Mouse (Mus musculus): ENCODE measurements around the gene Krtap31-2. TPM values are rescaled to one million over a fixed set of nuclear protein-coding genes. Genes with fewer than 3 reads are reported as not detected.
A peak's percentile ranks its signal among the peaks of the same experiment; 100 is the strongest.

Gene Krtap31-2
- total and polyA plus RNA-seq, 2 experiments from 2014 or later, result not detected

DNA sequence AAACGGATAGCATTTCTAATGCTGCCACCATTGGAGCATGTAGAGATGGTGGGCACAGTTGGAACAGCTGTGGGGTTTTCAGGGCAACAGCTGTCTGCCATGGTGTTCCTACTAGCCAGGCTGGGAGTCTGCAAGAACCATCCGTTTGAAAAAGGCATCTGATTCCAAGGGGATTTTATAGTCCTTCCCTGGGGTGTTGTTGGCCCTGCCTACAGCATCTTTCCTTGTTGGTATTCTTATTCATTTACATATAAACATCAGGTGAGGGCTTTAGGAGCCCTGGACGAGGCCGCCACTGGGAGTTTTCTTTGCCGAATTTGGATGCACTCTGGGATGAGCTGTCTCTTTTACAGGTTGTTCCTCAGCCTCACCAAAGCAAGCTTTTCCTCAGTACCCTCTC lies 42.9 kb downstream of the Krtap31-2 start, which contains the start of gene Krtap29-1:
Krtap29-1 (minus strand) TSS at position 101 of the 400 bp plus-strand sequence.
- Histone ChIP-seq H3K9ac (replicated peaks; ENCODE audit: low read length) (no peak within 1 kb of the TSS), H3K27me3 (ENCODE audit: insufficient read depth, low read length) (no peaks in the 10 kb centered on the region), H3K27ac (no peak within 1 kb of the TSS), H3K4me1 (ENCODE audit: insufficient read depth, low read length) (0 out of 2 replicates have a peak, but pooled peaks cover 4% of the 10 kb centered on the region), H3K9me3 (ENCODE audit: low read length) (no peaks in the 10 kb centered on the region), H3K36me3 (ENCODE audit: insufficient read depth, low read length) (no peaks in the 10 kb centered on the region), H3K4me3 (ENCODE audit: low read length) (no peak within 1 kb of the TSS), H3K4me2 (ENCODE audit: low read depth, low read length) (no peak within 1 kb of the TSS)
- no peak for ATAC-seq
- no peak for TF ChIP-seq CTCF (IDR thresholded peaks at IDR 0.05; ENCODE audit: low read depth)
- 67% methylated on average over 5 of the region's 5 CpGs for WGBS
- DNase-seq (ENCODE audit: low spot score), result no peak

DNA sequence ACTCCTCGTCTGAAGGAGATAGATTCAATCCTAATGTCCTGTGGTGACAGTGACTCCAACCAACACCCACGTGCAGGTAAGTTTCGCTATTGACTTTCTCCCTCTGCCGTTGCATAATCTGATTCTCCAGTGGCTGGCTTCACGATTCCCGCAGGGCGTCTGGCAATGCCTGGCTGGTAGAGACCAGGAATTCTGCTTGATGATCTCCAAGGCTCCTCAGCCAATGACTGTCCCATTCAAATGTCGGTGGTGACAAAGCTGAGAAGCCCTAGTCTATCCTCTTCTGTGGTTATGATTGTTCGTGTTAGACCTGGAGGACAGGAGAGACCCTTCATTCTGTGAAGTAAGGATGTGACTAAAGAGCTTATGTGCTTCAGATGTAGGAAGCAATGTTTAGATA lies 46.6 kb downstream of the Krtap31-2 start:
- 88% methylated on average over 9 of the region's 9 CpGs for WGBS
- DNase-seq (ENCODE audit: low spot score), result no peak
- no peaks in the 10 kb centered on the region for H3K27me3 ChIP-seq (ENCODE audit: insufficient read depth, low read length)
- TF ChIP-seq CTCF (IDR thresholded peaks at IDR 0.05; ENCODE audit: low read depth), result no peak
- no peak overlapping the region for H3K4me3 ChIP-seq (ENCODE audit: low read length)
- H3K9ac ChIP-seq (replicated peaks; ENCODE audit: low read length), result no peak overlapping the region
- no peaks in the 10 kb centered on the region for H3K36me3 ChIP-seq (ENCODE audit: insufficient read depth, low read length)
- H3K27ac ChIP-seq, result no peak overlapping the region
- no peak for ATAC-seq
- no peaks in the 10 kb centered on the region for H3K9me3 ChIP-seq (ENCODE audit: low read length)
- no peak overlapping the region for H3K4me2 ChIP-seq (ENCODE audit: low read depth, low read length)
- H3K4me1 ChIP-seq (ENCODE audit: insufficient read depth, low read length), result 0 out of 2 replicates have a peak, but pooled peaks cover 4% of the 10 kb centered on the region

DNA sequence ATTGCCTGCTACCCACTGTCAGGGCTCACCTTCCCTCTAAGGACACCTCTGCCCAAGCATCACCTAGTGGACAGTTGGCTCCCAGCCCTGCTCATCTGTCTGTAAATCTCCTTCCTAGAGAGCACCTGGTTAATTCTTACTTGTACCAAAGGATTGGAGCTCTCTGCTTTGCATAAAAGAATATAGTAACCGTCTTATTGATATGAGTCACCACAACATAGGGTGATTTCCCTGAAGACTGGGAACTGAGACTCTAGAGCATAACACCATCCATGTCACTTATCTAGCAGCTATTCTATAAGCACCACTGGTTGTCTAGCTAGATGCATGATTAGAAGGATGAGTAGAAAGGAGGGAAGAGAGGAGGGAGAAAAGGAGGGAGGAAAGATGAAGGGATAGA lies 47.4 kb downstream of the Krtap31-2 start:
- H3K4me3 ChIP-seq (ENCODE audit: low read length), result no peak overlapping the region
- no peak for ATAC-seq
- 98% methylated on average over 1 of the region's 1 CpGs for WGBS
- TF ChIP-seq CTCF (IDR thresholded peaks at IDR 0.05; ENCODE audit: low read depth), result no peak
- H3K27ac ChIP-seq, result no peak overlapping the region
- no peak overlapping the region for H3K9ac ChIP-seq (replicated peaks; ENCODE audit: low read length)
- H3K27me3 ChIP-seq (ENCODE audit: insufficient read depth, low read length), result no peaks in the 10 kb centered on the region
- no peak for DNase-seq (ENCODE audit: low spot score)
- H3K4me2 ChIP-seq (ENCODE audit: low read depth, low read length), result no peak overlapping the region
- no peaks in the 10 kb centered on the region for H3K36me3 ChIP-seq (ENCODE audit: insufficient read depth, low read length)
- 0 out of 2 replicates have a peak, but pooled peaks cover 2% of the 10 kb centered on the region for H3K4me1 ChIP-seq (ENCODE audit: insufficient read depth, low read length)
- no peaks in the 10 kb centered on the region for H3K9me3 ChIP-seq (ENCODE audit: low read length)

DNA sequence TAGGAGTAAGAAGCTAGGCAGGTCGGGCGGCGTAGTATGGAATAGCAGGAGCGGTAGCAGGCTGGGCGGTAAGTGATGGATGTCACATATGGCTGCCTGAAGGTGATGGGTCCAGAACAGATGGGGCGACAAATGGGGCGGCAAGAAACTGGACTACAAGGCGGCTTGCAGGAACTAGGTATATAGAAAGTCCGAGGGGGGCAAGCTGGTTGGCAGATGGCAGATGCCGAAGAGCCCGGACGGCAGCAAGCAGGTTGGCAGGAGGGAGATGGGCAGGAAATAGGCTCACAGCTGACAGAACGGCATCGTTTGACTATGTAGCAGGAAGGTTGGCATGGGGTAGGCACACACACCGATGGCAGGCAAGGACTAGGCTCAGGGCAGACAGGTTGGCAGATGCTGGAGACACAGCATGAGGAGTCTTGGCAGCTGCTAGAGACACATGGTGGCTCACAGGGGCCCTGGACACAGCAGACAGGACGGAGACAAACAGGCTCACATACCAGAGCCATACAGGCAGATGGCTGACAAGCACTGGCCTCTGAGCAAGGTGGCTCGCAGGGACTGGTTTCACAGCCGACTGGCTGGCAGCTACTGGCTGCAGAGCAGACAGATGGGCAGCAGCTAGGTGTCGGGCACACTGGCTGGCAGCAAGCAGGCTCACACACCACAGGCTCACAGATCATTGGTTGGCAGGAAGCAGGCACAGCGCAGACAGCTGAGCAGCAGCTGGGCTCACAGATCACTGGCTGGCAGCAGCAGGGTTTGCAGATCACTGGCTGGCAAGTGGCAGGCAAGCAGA lies 49.4 kb downstream of the Krtap31-2 start:
- Histone ChIP-seq H3K4me3 (ENCODE audit: low read length) (no peak overlapping the region), H3K27ac (peak overlapping the region; percentile 46), H3K9ac (replicated peaks; ENCODE audit: low read length) (no peak overlapping the region), H3K27me3 (ENCODE audit: insufficient read depth, low read length) (no peaks in the 10 kb centered on the region), H3K4me1 (ENCODE audit: insufficient read depth, low read length) (no peaks in the 10 kb centered on the region), H3K9me3 (ENCODE audit: low read length) (no peaks in the 10 kb centered on the region), H3K4me2 (ENCODE audit: low read depth, low read length) (no peak overlapping the region), H3K36me3 (ENCODE audit: insufficient read depth, low read length) (no peaks in the 10 kb centered on the region)
- peak; percentile 94 for ATAC-seq
- 46% methylated on average over 20 of the region's 20 CpGs for WGBS
- TF ChIP-seq CTCF (IDR thresholded peaks at IDR 0.05; ENCODE audit: low read depth), result no peak
- DNase-seq (ENCODE audit: low spot score), result peak; percentile 77

DNA sequence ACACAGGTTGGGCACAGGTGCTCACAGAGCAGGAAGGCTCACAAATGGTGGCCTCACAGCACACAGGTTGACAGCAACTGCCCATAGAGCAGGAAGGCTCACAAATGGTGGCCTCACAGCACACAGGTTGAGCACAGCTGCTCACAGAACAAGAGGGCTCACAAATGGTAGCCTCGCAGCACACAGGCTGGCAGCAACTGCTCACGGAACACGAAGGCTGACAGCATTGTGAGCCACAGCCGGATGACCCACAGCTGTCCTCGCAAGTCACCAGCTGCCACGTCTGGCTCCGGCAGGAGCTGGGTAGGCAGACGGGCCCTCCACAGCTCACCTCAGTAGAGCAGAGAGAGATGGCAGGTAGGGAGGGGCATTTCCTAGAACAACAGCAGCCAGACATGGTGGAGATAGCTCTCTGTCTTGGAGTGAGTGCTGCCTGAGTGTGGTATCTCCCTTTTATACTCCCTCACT lies 50.1 kb downstream of the Krtap31-2 start, which contains the start of gene Krtap16-1:
Krtap16-1 (minus strand) TSS at position 418 of the 468 bp plus-strand sequence.
- H3K36me3 ChIP-seq (ENCODE audit: insufficient read depth, low read length), result no peaks in the 10 kb centered on the region
- no peaks in the 10 kb centered on the region for H3K27me3 ChIP-seq (ENCODE audit: insufficient read depth, low read length)
- DNase-seq (ENCODE audit: low spot score), result peak; percentile 8
- H3K4me3 ChIP-seq (ENCODE audit: low read length), result no peak within 1 kb of the TSS
- ATAC-seq, result 0 out of 2 replicates have a peak, but pooled peaks have one; percentile 19
- no peaks in the 10 kb centered on the region for H3K9me3 ChIP-seq (ENCODE audit: low read length)
- WGBS, result 62% methylated on average over 8 of the region's 8 CpGs
- H3K4me1 ChIP-seq (ENCODE audit: insufficient read depth, low read length), result no peaks in the 10 kb centered on the region
- no peak within 1 kb of the TSS for H3K9ac ChIP-seq (replicated peaks; ENCODE audit: low read length)
- H3K27ac ChIP-seq, result peak within 1 kb of the TSS; percentile 46
- no peak for TF ChIP-seq CTCF (IDR thresholded peaks at IDR 0.05; ENCODE audit: low read depth)
- no peak within 1 kb of the TSS for H3K4me2 ChIP-seq (ENCODE audit: low read depth, low read length)

Other genes starting within 250 kb of the Krtap31-2 start
Only the 30 nearest of the 32 such genes appear.
- not detected in 2 replicates for gene Gm14180, start 202.0 kb upstream of the Krtap31-2 start, total RNA-seq (2014; rRNA removed)
- gene Gm14180, start 202.0 kb upstream of the Krtap31-2 start, polyA plus RNA-seq (2015; fragmentation: Nextera tagmentation; extraction: Ambion mirVana), result not detected in 2 replicates
- not detected in 2 replicates for gene Gm11595, start 163.4 kb upstream of the Krtap31-2 start, total RNA-seq (2014; rRNA removed)
- not detected in 2 replicates for gene Gm11595, start 163.4 kb upstream of the Krtap31-2 start, polyA plus RNA-seq (2015; fragmentation: Nextera tagmentation; extraction: Ambion mirVana)
- gene Krtap4-8, start 155.6 kb upstream of the Krtap31-2 start, total RNA-seq (2014; rRNA removed), result not detected in 2 replicates
- not detected in 2 replicates for gene Krtap4-8, start 155.6 kb upstream of the Krtap31-2 start, polyA plus RNA-seq (2015; fragmentation: Nextera tagmentation; extraction: Ambion mirVana)
- not detected in 2 replicates for gene Krtap4-9, start 151.1 kb upstream of the Krtap31-2 start, total RNA-seq (2014; rRNA removed)
- not detected in 2 replicates for gene Krtap4-9, start 151.1 kb upstream of the Krtap31-2 start, polyA plus RNA-seq (2015; fragmentation: Nextera tagmentation; extraction: Ambion mirVana)
- gene Gm11596, start 142.8 kb upstream of the Krtap31-2 start, total RNA-seq (2014; rRNA removed), result not detected in 2 replicates
- not detected in 2 replicates for gene Gm11596, start 142.8 kb upstream of the Krtap31-2 start, polyA plus RNA-seq (2015; fragmentation: Nextera tagmentation; extraction: Ambion mirVana)
- not detected in 2 replicates for gene Gm11569, start 137.4 kb upstream of the Krtap31-2 start, total RNA-seq (2014; rRNA removed)
- gene Gm11569, start 137.4 kb upstream of the Krtap31-2 start, polyA plus RNA-seq (2015; fragmentation: Nextera tagmentation; extraction: Ambion mirVana), result not detected in 2 replicates
- not detected in 2 replicates for gene Gm11554, start 131.8 kb upstream of the Krtap31-2 start, total RNA-seq (2014; rRNA removed)
- not detected in 2 replicates for gene Gm11554, start 131.8 kb upstream of the Krtap31-2 start, polyA plus RNA-seq (2015; fragmentation: Nextera tagmentation; extraction: Ambion mirVana)
- not detected in 2 replicates for gene Krtap4-13, start 126.4 kb upstream of the Krtap31-2 start, total RNA-seq (2014; rRNA removed)
- gene Krtap4-13, start 126.4 kb upstream of the Krtap31-2 start, polyA plus RNA-seq (2015; fragmentation: Nextera tagmentation; extraction: Ambion mirVana), result not detected in 2 replicates
- not detected in 2 replicates for gene Gm11564, start 120.6 kb upstream of the Krtap31-2 start, total RNA-seq (2014; rRNA removed)
- not detected in 2 replicates for gene Gm11564, start 120.6 kb upstream of the Krtap31-2 start, polyA plus RNA-seq (2015; fragmentation: Nextera tagmentation; extraction: Ambion mirVana)
- gene 2300003K06Rik, start 98.2 kb upstream of the Krtap31-2 start, total RNA-seq (2014; rRNA removed), result not detected in 2 replicates
- gene 2300003K06Rik, start 98.2 kb upstream of the Krtap31-2 start, polyA plus RNA-seq (2015; fragmentation: Nextera tagmentation; extraction: Ambion mirVana), result not detected in 2 replicates
- gene Krtap4-16, start 84.7 kb upstream of the Krtap31-2 start, total RNA-seq (2014; rRNA removed), result not detected in 2 replicates
- not detected in 2 replicates for gene Krtap4-16, start 84.7 kb upstream of the Krtap31-2 start, polyA plus RNA-seq (2015; fragmentation: Nextera tagmentation; extraction: Ambion mirVana)
- gene Gm11568, start 78.4 kb upstream of the Krtap31-2 start, total RNA-seq (2014; rRNA removed), result not detected in 2 replicates
- not detected in 2 replicates for gene Gm11568, start 78.4 kb upstream of the Krtap31-2 start, polyA plus RNA-seq (2015; fragmentation: Nextera tagmentation; extraction: Ambion mirVana)
- not detected in 2 replicates for gene Gm11559, start 71.8 kb upstream of the Krtap31-2 start, total RNA-seq (2014; rRNA removed)
- gene Gm11559, start 71.8 kb upstream of the Krtap31-2 start, polyA plus RNA-seq (2015; fragmentation: Nextera tagmentation; extraction: Ambion mirVana), result not detected in 2 replicates
- gene Krtap9-1, start 62.9 kb upstream of the Krtap31-2 start, total RNA-seq (2014; rRNA removed), result not detected in 2 replicates
- gene Krtap9-1, start 62.9 kb upstream of the Krtap31-2 start, polyA plus RNA-seq (2015; fragmentation: Nextera tagmentation; extraction: Ambion mirVana), result not detected in 2 replicates
- gene Gm11567, start 57.1 kb upstream of the Krtap31-2 start, total RNA-seq (2014; rRNA removed), result not detected in 2 replicates
- not detected in 2 replicates for gene Gm11567, start 57.1 kb upstream of the Krtap31-2 start, polyA plus RNA-seq (2015; fragmentation: Nextera tagmentation; extraction: Ambion mirVana)
- gene Krtap31-1, start 28.4 kb upstream of the Krtap31-2 start, total RNA-seq (2014; rRNA removed), result not detected in 2 replicates
- gene Krtap31-1, start 28.4 kb upstream of the Krtap31-2 start, polyA plus RNA-seq (2015; fragmentation: Nextera tagmentation; extraction: Ambion mirVana), result not detected in 2 replicates
- gene Gm11565, start 21.5 kb upstream of the Krtap31-2 start, total RNA-seq (2014; rRNA removed), result not detected in 2 replicates
- gene Gm11565, start 21.5 kb upstream of the Krtap31-2 start, polyA plus RNA-seq (2015; fragmentation: Nextera tagmentation; extraction: Ambion mirVana), result not detected in 2 replicates
- not detected in 2 replicates for gene Krtap9-5, start 12.2 kb downstream of the Krtap31-2 start, total RNA-seq (2014; rRNA removed)
- gene Krtap9-5, start 12.2 kb downstream of the Krtap31-2 start, polyA plus RNA-seq (2015; fragmentation: Nextera tagmentation; extraction: Ambion mirVana), result not detected in 2 replicates
- gene Krtap29-1, start 42.8 kb downstream of the Krtap31-2 start, total RNA-seq (2014; rRNA removed), result not detected in 2 replicates
- gene Krtap29-1, start 42.8 kb downstream of the Krtap31-2 start, polyA plus RNA-seq (2015; fragmentation: Nextera tagmentation; extraction: Ambion mirVana), result not detected in 2 replicates
- not detected in 2 replicates for gene Krtap16-1, start 50.3 kb downstream of the Krtap31-2 start, total RNA-seq (2014; rRNA removed)
- 0.09 TPM in 1 of 2 replicates, not detected in the other for gene Krtap16-1, start 50.3 kb downstream of the Krtap31-2 start, polyA plus RNA-seq (2015; fragmentation: Nextera tagmentation; extraction: Ambion mirVana)
- 2.6 and 3.0 TPM in 2 replicates for gene Krtap17-1, start 57.7 kb downstream of the Krtap31-2 start, total RNA-seq (2014; rRNA removed)
- gene Krtap17-1, start 57.7 kb downstream of the Krtap31-2 start, polyA plus RNA-seq (2015; fragmentation: Nextera tagmentation; extraction: Ambion mirVana), result 1.6 and 1.8 TPM in 2 replicates
- not detected in 2 replicates for gene Krt33a, start 79.9 kb downstream of the Krtap31-2 start, total RNA-seq (2014; rRNA removed)
- not detected in 2 replicates for gene Krt33a, start 79.9 kb downstream of the Krtap31-2 start, polyA plus RNA-seq (2015; fragmentation: Nextera tagmentation; extraction: Ambion mirVana)
- not detected in 2 replicates for gene Krt33b, start 93.6 kb downstream of the Krtap31-2 start, total RNA-seq (2014; rRNA removed)
- gene Krt33b, start 93.6 kb downstream of the Krtap31-2 start, polyA plus RNA-seq (2015; fragmentation: Nextera tagmentation; extraction: Ambion mirVana), result 0.11 and 0.29 TPM in 2 replicates
- gene Krt34, start 105.3 kb downstream of the Krtap31-2 start, total RNA-seq (2014; rRNA removed), result not detected in 2 replicates
- 0.11 TPM in 1 of 2 replicates, not detected in the other for gene Krt34, start 105.3 kb downstream of the Krtap31-2 start, polyA plus RNA-seq (2015; fragmentation: Nextera tagmentation; extraction: Ambion mirVana)
- gene Krt31, start 114.3 kb downstream of the Krtap31-2 start, total RNA-seq (2014; rRNA removed), result not detected in 2 replicates
- not detected in 2 replicates for gene Krt31, start 114.3 kb downstream of the Krtap31-2 start, polyA plus RNA-seq (2015; fragmentation: Nextera tagmentation; extraction: Ambion mirVana)
- not detected in 2 replicates for gene Krt32, start 151.9 kb downstream of the Krtap31-2 start, total RNA-seq (2014; rRNA removed)
- gene Krt32, start 151.9 kb downstream of the Krtap31-2 start, polyA plus RNA-seq (2015; fragmentation: Nextera tagmentation; extraction: Ambion mirVana), result not detected in 2 replicates
- gene Krt35, start 159.9 kb downstream of the Krtap31-2 start, total RNA-seq (2014; rRNA removed), result 0.78 TPM in 1 of 2 replicates, not detected in the other
- gene Krt35, start 159.9 kb downstream of the Krtap31-2 start, polyA plus RNA-seq (2015; fragmentation: Nextera tagmentation; extraction: Ambion mirVana), result 0.16 TPM in 2 replicates
- not detected in 2 replicates for gene Krt36, start 169.3 kb downstream of the Krtap31-2 start, total RNA-seq (2014; rRNA removed)
- gene Krt36, start 169.3 kb downstream of the Krtap31-2 start, polyA plus RNA-seq (2015; fragmentation: Nextera tagmentation; extraction: Ambion mirVana), result 0.14 TPM in 1 of 2 replicates, not detected in the other
- gene Krt13, start 185.3 kb downstream of the Krtap31-2 start, total RNA-seq (2014; rRNA removed), result not detected in 2 replicates
- gene Krt13, start 185.3 kb downstream of the Krtap31-2 start, polyA plus RNA-seq (2015; fragmentation: Nextera tagmentation; extraction: Ambion mirVana), result 0.13 TPM in 1 of 2 replicates, not detected in the other
- 0.25 and 0.68 TPM in 2 replicates for gene Krt15, start 199.6 kb downstream of the Krtap31-2 start, total RNA-seq (2014; rRNA removed)
- gene Krt15, start 199.6 kb downstream of the Krtap31-2 start, polyA plus RNA-seq (2015; fragmentation: Nextera tagmentation; extraction: Ambion mirVana), result 0.21 and 0.24 TPM in 2 replicates